Mouse (Mus musculus): ENCODE results near the gene Lrch1. TPM values are rescaled to one million over a fixed set of nuclear protein-coding genes. Genes with fewer than 3 reads are reported as not detected.

The Lrch1 gene
- polyA plus RNA-seq, 2 experiments from 2014 or later, result 30.1 to 30.3 TPM

DNA sequence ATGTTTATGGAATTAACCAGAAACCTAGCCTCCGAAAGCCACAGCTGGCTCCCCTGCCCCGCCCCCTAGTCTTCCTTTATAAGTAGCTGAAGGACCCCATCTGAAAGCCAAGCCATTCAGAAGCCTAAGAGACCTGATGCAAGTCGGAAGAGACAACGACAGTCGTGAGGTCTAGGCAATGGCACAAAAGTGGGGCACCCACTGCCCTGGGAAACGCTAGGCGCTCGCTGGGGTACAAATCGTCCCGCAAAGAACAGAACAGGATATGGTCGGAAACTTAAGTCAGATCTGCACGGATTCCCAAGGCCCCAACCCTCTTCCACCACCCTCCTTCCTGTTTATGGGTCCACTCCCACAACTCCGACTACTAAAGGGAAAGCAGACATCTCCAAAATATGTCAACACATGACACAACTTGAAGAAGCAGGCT is 1.3 kb downstream of the Lrch1 start:
- peak; percentile 29 for ATAC-seq

DNA sequence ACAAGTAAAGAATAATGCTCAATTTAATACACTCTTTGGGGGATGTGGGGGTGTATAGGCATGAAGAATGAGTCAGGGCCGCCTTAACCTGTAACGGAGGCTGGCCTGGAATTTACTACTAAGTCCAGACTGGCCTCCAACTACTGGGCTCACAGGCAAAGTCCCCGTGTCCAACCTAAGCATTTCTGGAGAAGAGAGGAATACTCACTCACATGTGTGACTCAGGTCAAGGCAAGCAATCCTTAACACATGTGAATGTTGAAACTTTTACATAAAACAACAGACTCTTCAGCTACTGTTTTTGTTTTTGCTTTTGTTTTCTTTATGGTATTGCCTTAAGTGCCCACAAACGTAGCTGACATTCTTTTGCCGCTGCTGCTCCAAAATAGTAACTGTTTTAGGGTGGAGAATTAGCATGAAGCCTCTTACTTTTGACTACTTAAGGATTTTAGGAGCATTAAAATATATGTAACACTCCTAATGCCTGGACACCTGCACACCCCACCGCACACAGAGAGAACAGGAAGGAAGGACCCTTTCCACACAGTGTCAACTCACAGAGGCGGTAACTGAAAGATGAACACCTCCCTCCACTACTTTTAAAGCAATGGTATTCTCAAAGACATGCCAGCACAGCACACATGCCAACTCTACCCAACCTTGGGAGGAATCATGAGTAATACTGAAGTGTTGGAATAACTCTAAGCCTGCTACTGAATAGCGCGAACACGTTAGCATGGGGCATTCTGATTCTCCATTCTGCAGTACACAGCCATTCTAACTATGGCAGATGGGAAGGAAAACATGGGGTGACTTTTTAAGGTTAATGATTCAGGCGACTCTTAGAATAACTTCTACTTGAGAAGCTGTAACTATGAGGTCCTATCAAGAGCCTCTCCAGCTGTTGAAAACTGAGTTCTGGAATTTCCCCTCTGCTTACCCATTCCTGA is 2.1 kb downstream of the Lrch1 start:
- ATAC-seq, result no peak

DNA sequence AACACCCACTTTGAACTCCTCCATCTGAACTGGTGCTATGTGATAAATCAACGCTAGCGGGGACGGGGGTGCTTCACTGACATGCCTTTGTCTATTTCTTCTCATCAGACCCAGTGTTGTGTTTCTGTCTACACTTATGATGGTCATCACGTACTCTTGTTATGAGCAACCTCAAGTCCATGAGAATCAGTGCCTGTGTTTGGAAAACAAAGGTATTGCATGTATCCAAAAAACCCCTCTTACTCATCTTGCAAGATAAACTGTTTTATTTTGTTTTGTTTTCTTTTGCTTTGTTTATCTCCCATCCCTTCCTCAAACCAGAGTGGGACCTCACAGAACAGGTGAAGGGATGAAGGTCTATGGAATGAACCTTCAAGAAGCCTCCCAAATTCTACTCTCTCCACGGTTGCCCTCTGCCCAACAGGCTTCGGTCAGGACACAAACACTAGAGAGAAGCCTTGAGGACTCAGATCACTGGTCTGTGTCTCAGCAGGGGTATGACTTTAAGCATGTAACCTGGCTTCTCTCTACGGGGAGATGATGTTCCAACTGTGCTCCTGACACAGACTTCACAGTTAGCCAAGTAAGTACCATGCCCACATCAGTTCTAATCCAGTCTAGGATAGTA is 3.4 kb downstream of the Lrch1 start:
- no peak for ATAC-seq

DNA sequence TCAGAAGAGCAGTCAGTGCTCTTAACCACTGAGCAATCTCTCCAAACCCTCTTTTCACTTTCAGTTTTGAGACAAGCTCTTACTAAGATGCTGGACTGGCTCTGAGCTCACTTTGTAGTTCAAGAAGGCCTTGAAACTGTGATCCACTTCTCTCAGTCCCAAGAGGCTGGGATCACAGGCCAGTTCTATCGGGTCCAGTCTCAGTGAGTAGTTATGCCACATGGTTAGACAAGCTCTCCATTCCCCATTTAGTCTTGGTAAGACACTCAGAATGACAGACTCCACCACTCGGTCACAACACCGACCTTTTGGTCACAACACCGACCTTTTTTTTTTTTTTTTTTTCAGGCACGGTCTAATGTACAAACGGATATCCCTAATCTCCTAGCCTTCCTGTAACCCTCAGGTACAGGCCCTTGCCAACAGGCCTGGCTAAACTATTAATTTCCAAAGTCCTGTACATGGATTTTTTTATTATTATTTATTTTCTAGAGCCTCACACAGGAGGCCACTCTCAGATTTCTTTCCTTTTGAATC is 4.0 kb downstream of the Lrch1 start:
- no peak for ATAC-seq

DNA sequence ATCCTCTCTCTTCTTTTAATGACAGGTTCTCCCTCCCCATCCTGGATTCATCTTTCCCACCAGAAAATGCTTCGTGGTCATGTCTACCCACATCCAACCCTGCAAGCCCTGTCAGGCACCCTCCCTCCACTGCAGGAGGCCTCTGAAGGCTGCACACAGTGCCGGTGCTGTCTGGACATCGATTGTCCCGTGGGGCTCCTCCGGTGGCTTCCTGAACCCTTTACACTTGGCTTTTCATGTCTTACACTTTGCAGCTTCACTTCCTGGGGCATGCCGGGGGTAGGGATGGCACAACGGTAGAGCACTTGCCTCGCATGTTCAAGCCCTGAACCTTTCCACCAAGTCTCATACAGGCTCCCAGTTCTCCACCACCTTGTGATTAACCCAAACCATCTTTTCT is 4.7 kb downstream of the Lrch1 start:
- no peak for ATAC-seq

DNA sequence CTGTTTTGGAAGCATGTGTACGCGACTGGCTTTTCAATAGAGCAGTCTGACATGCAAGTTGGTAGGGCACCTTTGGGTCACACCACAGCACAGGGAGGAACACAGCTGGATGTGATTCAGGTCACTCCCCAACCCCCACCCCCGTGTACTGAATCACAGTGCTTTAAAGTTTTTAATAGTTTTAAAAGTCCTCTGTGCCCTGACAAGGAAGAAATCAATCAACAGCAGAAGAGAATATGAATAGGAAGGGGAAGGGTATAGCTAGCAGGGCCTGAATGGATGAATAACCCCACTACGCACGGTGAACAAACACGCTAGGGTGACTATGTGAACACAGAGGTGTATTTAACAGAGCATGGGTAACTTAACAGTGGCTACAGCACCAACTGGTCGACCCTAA is 6.1 kb downstream of the Lrch1 start:
- ATAC-seq, result no peak

DNA sequence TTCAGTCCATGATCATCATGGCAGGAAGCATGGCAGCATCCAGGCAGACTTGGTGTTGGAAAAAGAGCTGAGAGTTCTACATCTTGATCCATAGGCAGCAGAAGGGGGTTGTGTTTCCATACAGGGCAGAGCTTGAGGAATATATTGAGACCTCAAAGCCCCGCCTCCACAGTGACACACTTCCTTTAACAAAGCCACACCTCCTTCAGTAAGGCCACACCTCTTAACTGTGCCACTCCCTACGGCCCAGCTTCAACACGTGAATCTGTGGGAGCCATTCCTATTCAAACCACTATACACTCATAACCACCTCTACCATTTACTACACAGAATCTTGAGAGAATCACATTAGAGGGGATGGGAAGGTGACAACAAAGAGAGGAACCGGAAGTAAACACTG is 6.9 kb downstream of the Lrch1 start:
- ATAC-seq, result no peak

DNA sequence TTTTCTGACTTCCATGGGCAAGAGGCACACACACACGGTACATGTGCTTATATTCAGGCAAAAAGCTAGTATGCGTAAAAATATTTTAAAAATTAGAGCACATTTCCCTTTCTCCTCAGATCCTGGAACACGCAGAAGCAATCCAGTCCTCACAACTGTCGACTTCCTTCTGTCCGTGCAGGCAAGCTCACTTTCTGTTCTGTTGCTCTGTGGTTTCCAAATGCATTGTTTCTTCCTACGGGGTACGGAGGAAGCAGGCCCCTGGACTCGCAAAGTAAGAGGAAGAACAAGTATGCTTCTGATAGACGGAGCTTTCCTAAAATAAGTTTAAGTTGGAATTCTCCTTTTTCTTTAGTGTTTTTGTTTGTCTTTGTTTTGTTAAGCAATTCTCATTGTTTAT is 8.3 kb downstream of the Lrch1 start:
- ATAC-seq, result no peak

DNA sequence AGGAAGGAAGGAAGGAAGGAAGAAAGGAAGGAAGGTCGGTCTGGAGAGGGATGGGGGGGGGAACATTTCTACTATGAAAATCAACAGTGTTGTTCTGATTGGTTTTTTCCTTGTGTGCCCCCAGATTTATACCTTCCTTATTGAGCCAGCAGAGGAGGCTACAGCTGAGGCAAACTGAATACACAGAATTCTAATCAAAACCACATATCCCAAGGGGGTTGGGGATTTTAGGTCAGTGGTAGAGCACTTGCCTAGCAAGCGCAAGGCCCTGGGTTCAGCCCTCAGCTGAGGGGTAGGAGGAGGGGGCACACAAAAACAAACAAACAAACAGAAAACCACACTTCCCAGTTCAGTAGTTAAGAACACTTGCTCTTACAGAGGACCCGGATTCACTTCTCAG is 8.8 kb downstream of the Lrch1 start:
- ATAC-seq, result no peak

DNA sequence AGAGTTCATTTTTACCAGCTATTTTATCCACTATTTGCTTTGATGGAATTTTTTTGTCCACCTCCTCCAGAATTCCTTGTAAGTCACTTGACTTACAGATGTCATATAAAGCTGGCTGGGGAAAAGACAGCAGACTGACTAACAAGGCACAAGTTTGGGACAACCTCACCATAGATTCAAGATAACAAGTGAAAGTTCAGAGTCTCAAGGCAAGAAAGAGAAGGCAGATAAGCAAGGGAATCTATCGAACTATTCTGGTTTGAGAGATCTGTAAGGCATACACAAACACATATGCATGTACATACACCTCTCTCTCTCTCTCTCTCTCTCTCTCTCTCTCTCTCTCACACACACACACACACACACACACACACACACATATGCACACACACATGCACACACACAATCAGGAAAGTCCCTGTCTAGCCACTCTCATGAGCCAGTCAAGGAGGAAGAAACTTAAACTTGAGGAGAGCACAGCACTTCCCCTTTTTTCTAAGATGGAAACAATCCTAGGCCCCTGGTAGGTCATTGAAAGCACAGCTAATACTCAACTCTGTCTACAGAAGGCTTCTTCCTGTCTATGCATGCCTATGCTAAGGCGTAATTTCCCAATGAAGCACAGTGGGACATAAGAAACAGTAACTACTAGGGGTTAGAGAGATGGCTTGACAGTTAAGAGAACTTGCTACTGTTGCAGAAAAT is 11.0 kb downstream of the Lrch1 start:
- ATAC-seq, result peak; percentile 71

DNA sequence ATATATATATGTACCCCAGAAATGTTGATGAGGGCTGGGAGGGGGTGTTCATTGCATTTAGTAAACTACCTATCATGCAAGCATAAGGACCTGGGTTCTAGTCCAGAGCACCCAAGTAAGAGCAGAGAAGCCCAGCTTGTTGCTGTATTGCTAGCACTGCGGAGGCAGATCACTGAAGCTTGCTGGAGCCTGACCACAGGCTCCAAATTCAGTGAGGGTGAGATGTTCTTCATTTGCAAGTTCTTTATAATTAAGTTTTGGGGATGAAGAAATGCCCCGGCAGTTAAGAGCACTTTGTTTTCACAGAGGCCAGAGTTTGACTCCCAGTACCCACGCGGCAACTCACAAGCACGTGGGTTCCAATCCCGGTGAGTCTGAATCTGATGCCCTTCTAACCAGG is 12.6 kb downstream of the Lrch1 start:
- ATAC-seq, result no peak

DNA sequence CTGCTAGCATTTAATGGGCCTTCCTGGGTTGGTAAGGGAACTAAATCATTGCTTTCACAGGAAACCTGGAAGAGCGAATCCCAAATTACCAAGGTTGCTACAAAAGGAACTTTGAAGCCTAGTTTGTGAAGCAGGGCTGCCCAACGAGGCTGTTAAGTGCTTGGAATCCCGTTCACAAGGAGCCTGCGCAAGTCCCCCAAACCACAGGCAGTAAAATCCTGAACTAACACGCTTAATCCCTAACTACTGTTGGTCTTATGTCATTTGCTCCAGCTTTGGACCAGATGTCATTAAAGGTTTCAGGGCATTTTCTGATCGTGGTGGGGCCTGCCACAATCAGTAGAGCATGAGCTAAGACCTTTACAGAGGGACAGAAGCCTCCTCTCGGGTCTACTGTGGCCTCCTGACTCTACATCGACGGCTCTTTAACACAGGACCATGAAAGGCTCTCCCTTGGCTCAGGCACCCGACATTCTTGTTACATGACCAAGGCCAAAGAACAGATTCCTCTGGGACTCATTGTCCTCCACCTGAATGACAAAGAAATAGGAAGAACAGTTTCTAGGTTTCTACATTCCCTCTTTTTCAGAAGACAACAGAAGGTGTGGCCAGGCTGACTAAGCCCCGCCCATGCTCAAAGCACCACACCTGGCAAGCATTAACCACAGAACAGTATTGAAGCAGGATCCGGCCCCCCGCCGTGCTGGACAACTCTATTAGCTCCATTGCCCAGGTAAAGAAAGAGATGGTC is 13.5 kb downstream of the Lrch1 start:
- no peak for ATAC-seq

DNA sequence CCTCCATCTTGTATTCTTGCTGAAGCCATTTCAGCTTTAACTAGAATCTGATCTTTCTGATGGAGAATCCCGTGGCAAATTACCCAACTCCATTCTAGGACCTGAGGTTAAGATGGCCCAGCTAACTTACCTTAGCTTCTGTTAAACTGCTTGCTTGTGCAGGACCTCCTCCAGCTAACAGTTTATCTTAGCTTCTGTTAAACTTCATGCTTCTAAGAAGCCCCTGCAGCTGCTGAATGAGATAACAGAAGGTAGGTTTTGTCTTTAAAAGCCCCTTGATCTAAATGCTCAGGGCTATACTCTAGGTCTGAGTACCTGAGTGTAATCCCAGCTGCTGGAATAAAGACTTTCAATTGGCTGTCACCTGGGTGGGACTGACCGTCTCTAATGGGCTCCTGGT is 17.9 kb downstream of the Lrch1 start:
- no peak for ATAC-seq

DNA sequence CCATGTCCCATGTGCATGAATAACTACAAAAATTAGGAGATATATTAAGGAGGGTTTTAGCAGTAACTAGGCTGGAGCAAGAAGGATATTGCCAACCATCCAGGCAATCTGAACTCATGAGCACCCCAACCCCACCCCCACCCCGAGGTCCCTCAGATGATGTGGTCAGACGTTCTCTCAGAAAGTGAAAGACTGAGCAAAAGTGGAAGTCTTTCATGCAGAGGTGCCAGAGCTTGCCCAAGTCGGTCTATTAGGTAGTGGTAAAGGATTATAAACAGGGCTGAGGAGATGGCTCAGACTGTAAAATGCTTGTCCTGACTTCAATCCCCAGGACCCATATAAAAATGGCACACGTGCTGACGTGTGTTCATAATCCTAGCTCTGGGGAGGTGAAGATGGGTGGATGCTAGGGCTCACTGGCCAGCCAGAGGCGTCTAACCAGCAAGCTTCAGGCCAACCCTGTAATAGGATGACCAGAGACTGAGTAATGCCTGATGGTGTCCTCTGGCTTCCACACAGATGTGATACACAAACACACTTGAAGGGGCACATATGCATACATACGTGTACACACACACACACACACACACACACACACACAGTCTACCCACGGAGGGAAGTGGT is 18.8 kb downstream of the Lrch1 start:
- peak; percentile 51 for ATAC-seq

DNA sequence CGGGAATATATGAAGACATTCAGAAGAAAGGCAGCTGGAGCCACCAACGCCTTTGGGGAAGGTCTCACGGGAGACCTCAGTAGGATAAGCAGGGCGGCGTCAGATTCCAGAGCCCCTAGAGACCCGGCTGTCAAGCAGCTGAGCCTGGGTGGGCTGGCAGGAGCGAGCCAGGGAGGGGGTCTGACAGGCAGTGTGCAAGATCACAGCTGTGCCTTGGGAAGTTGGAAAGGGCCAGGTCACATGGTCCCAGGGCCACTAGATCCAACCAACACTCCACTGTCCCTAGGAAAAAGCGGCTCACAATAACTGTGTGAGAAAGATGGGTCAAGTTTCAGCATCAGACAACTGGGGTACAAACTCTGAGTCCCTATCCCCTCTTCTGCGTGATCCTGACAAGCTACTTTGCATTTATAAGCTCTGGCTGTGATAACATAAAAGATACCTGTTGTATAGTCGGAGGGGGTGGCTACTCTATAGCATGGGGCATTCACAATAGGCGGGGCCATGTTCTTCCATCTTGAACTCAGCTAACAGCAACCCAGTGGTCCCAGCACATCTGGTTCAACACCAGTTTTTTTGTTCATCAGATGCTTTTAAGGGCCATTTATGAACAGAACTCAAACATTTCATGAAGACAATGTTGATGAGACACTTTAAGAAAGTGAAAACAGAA is 20.6 kb downstream of the Lrch1 start:
- no peak for ATAC-seq

DNA sequence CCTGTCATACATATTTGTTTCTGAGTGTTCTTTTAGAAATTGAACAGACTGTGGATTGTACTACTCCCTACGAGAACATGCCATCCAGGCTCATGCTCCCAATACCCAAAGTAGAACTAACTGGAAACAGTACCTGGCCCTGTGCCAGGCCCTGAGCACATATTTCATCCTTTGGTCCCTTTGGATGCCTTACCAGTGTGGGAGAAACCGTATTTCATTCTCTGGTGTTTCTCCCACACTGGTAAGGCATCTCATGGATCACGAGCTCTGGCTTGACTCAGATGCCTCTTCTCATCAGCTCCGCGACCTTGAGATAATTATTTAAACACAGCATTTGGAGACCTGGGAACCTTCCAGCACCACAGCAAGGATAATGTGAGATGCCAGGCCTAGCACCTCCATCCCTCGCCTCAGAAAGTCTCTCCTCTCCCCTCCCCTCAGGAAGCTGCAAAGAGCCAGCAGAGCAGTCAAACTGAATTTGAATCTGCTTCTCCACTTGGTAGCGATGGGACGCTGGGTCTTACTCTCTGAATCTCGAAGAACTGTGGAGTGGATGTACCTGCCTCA is 21.6 kb downstream of the Lrch1 start:
- ATAC-seq, result no peak

DNA sequence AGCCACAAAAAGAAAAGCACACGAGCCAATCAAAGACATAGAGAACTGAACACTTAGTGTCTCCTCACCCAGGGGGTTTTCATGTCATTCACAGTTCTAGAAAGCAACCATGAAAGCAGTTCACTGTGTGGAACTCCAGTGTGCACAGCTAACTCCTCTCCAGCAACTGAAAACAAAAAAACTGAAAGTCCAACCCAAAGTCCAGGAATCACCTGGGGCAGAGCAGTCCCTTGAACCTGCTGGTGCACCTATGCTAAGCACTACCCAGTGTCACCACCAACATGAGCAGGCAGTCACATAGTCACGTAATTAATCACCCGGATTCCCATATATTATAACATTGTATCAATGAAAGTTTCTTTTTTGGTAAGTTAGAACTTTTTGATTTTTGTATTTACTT is 23.2 kb downstream of the Lrch1 start:
- ATAC-seq, result no peak

DNA sequence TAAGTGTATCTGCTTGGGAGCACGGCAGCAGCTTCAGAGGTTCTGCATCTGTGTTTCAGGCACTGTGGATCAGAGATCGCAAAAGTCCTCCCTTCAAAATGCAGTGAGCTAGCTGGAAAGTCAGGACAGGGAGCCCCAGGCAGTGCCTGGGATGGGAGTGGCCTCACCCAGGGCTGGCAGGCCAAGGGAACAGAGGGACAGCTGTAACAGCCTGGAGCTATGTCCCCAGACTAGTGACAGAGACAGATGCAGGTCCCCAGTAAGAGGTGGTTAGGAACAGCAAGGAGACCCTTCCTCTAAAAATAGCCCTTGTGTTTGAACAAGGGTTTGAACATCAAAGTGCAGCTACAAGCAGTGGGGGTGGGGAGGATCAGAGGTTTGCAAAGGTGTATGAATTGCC is 23.6 kb downstream of the Lrch1 start:
- no peak for ATAC-seq

DNA sequence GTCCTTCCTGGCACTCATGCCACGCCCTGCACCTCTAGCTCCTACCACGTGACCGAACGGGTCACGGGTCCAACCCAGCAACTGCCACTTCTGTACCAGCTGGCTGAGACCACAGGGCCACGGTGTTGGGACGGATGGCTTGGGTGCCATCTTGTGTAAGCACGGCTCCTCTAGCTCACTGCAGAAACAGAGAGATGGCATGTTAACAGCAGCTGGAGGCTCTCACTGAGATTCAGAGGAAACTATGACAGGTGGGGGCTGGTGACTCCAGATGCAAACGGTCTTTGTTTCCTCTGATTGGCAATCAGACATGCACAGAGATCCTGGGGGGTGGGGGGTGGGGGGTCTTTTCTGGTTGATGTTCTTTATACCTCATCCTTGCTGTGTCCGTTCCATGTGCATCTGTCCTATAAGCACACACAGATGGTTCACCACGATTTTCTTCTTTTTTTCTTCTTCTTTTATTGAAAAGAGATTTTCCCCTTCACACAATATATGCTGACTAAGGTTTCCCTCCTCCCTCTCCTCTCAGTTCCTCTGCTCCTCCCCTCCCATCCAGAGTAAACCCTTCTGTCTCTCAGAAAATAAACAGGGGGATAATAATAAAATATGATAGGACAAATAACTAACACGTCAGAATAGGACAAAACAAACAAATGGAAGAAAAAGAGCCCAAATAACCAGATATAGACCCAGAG is 25.5 kb downstream of the Lrch1 start:
- ATAC-seq, result peak; percentile 52

DNA sequence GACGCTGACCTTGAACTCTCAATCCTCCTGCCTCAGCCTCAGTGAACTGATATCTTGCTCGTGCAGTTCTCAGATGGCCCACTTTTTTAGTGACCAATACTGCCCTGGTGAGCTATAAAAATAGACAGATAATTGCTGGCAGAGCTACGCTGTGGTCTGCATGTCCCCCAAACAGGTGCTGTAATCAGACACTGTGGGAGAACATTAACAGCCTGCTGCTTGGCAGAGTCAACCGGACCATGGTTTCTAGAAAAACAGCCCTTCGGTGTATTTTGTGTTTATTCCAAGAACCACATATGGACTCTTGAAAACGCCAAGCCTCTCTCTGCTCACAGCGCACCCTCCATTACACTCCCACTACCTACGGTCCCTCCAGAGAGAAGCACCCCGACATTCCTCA is 26.2 kb downstream of the Lrch1 start:
- ATAC-seq, result no peak

Data from CD4-positive, CD25-positive, alpha-beta regulatory T cell, adult 4 months (primary cell).